Mouse (Mus musculus) naive thymus-derived CD4-positive, alpha-beta T cell, adult 2 months (primary cell): ENCODE results near the gene Rtf2.

Source experiments
- DNase-seq: peaks from one replicate; pipeline ENCODE4 v3.0.0-alpha.2; 2011; ENCODE audit warnings: low read depth

The Rtf2 gene

GRCm38 (mm10) chr2:172439843-172440639 lies at the start of gene Rtf2:
Rtf2 (plus strand) TSS chr2:172440556.
- DNase-seq: peak; percentile 98

- DNase-seq: peak; percentile 35
Measured at GRCm38 (mm10) chr2:172392041-172392521, 48.3 kb upstream of the Rtf2 start.

GRCm38 (mm10) chr2:172393391-172394051 lies 46.8 kb upstream of the Rtf2 start, which contains the start of gene Cass4:
Cass4 (plus strand) TSS chr2:172393794.
- DNase-seq: peak; percentile 74

GRCm38 (mm10) chr2:172394052-172394392 lies 46.3 kb upstream of the Rtf2 start:
- no peak for DNase-seq

DNA sequence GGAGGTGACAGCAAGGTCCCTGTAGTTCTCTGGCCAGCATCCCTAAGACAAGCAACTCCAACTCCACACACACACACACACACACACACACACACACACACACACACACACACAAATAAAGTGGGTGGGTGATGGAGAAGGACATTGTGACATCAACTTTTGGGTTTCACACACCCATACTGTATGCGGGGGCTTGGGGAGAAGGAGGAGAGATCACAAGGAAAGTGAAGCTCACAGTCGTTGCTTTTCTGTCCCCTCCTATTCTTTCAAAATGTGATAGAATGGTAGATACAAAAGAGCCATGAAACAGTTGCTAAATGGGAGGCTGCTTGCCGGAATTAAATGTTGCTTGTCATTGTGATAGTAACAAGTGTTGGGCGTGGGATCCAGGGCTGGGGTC lies 45.7 kb upstream of the Rtf2 start:
- no peak for DNase-seq

GRCm38 (mm10) chr2:172395961-172396360 lies 44.4 kb upstream of the Rtf2 start:
- no peak for DNase-seq

DNA sequence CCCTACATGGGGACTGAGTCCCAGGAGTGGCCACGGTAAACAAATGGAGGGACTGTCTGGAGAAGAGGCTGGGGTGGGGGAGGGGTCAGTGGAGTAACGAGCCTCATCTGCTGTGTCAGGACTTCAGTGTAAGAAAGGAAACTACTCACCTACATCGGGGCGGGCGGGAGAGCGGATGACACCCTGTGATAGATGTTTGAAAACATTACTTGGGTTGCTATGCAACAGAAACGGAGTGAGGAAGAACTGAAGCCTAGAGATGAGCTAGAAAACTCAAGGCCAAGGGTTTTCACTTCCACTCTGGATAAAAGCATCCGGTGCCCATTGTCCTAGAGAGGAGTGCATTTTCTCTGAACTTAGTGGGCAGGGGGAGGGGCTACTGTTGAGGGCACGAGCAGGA lies 40.5 kb upstream of the Rtf2 start:
- DNase-seq: peak; percentile 91

DNA sequence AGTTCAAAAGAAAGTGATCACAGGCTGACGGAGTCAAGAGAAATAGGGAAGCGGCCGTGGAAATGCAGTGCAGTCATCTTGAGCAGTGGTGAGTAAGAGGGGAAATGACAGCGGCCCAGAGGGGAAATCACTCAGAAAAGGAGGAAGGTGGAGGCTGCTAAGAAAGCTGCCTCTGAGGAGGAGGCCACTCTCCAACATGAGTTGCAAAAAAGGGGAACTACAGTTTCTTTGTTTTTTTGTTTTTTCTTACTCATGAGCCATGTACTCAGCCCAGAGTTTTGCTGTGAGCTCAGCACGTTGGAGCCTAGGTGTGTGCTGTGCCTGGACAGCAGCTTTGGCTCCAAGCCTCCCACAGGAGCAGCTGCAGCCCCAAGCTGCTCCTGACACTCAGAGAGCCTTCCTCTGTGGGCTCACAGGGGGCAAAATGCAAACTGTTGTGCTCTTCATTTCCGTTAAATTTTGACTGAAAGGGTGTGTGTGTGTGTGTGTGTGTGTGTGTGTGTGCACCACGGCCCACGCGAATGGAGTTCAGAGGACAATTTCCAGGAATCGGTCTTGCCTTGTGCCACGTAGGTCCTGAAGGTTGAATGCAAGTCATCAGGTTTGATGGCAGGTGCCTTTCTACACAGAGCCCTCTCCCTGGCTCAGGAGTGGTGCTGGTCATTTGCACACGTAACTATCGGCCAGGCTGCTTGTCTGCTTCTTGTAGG lies 39.1 kb upstream of the Rtf2 start:
- peak; percentile 73 for DNase-seq

- DNase-seq: no peak
Measured at GRCm38 (mm10) chr2:172404239-172404638, 36.1 kb upstream of the Rtf2 start.

- DNase-seq: no peak
Measured at GRCm38 (mm10) chr2:172405011-172405410, 35.3 kb upstream of the Rtf2 start.

DNA sequence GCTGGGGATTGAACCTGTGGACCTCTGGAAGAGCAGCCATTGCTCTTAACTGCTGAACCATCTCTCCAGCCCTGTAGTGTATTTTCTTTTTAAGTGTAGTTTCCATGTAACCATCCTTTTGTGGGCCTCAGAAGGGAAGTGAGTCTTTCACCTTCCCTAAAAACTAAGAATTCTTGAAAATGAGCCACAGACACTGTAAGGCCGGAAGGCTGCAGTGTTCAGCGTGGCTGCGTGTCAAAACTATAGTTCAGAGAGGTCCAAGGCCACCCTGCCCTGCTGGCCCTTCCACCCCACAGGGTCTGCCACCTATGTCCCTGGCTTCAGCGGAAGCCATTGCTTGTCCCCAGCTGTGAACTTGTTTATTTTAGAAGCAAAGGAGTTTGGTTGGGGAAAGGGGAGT lies 34.2 kb upstream of the Rtf2 start:
- DNase-seq: no peak

DNA sequence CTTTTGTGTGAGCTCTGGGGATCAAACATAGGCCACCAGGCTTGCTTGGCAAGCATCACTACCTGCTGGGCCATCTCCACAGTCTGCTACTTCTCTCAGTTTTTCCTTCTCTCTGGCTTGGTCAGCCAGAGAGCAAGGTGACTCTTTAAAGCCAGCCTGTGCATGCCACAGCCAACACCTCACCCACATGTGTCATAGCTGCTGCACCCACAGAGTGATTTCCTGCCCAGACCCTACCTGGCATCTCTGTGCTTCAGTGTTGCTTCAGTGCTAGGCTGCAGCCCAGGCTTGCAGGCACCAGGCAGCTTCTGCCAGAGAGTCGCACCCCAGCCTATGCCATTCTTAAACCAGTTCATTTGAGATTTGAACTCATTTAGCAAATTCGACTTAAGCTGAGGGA lies 32.9 kb upstream of the Rtf2 start:
- DNase-seq: no peak

GRCm38 (mm10) chr2:172410686-172411085 lies 29.7 kb upstream of the Rtf2 start:
- no peak for DNase-seq

DNA sequence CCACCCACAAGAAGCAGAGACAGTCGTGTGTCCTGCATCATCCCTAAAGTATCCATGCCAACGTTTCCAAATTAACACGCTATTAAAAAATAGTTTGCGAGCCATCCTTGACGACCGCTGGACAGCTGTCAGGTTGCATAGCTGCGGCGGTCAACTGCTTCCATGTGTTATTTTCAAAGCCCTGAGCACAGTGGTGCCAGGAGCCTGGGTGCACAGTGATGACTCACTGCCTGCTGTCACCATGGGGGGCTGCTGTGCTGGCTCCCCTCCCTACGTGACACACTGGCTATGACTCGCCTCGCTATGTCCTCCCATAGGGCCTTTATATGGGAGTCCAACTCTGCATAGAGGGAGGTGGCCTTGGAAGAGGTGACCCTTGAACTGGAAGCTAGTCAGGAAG lies 29.3 kb upstream of the Rtf2 start:
- DNase-seq: no peak

DNA sequence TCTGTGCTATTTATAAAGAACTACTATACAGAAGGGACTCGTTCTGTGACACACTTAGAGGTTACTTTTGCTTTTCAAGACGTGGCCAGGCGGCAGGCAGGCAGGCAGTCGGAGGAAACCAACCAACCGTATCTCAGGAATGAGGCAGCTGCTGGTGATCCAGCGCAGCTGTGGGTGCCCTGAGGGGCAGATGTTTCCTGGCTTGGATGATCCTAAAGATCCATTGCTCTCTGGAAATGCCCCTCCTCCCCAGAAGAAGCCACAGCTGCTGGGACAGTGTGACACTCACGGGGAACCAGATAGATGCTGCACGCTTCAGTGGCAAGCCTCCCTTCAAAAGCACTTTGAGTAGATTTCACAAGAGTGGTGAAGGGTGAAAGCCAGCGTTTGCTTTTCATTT lies 27.9 kb upstream of the Rtf2 start:
- no peak for DNase-seq

- DNase-seq: no peak
Measured at GRCm38 (mm10) chr2:172413273-172413672, 27.1 kb upstream of the Rtf2 start.

DNA sequence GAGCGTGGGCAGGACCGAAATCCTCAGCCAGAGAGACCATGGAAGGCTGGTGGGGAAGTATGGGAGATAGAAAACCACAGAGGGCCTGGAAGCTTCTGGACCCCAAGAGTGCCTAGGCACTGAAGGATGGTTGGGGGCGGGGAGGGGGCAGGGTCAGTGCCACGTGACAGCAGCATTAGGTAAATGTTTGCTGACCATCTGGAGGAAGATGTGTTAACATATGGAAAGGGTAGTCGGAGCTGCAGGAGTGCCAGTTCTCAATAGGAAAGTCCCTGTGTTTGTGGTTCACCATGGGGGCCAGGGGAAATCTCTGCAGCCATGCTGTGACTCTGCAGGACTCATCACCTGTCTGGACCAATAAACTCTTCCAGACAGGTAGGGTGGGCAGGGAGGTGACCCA lies 26.5 kb upstream of the Rtf2 start:
- DNase-seq: no peak

DNA sequence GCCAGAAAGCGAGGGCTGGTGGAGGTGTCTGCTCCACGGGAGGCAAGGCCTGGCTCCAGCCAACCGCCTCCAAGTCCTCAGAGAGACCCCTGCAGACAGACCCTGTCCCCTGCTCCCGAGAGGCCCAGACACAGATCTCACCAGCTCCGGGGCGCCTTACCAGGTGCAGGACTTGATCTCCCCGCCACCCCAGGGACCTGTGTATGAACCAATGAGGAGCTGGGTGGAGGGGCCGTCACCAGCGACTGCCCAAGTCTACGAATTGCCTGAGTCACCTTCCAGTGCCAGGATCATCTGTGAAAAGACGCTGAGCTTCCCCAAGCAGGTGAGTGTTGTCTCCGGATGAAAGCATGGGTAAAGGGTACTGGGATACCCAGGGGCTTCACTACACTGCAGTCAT lies 24.1 kb upstream of the Rtf2 start:
- DNase-seq: no peak

GRCm38 (mm10) chr2:172416876-172417275 lies 23.5 kb upstream of the Rtf2 start:
- no peak for DNase-seq

DNA sequence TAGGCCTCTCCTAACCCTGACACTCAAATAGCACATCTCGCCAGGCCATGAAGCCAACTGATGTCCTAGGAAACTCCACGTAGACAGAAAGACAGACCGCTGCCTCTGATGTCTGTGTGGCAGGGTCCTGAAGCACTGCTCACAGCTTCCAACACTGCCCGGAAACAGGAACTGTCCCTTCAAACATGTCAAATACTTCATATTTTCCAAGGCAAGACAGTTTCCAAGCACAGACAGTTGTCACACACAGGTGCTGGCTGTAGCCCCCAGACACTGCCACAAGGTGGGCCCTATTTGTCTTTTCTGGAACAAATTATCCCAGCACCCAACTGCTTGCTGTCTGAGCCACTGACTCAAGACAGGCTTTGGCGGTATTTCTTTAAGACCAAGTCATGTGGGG lies 22.1 kb upstream of the Rtf2 start:
- DNase-seq: no peak

DNA sequence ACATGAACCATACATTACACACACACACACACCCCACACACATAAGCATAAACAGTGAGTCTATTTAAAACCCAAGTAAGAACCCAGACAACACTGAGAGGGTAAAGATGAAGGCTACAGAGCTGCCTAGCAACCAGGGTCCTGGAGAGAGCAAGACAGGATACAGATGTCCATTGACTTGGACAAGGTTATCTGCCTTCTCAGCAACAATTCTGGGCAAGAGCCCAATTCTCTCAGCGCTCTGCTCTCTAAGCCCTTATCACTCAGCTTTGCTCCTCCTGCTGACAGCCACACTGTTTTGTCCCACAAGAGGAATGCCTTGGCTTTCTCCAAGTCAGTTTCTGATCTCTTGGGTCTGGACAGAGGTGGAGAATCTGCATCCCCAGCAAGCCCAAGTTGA lies 9.7 kb upstream of the Rtf2 start:
- no peak for DNase-seq

DNA sequence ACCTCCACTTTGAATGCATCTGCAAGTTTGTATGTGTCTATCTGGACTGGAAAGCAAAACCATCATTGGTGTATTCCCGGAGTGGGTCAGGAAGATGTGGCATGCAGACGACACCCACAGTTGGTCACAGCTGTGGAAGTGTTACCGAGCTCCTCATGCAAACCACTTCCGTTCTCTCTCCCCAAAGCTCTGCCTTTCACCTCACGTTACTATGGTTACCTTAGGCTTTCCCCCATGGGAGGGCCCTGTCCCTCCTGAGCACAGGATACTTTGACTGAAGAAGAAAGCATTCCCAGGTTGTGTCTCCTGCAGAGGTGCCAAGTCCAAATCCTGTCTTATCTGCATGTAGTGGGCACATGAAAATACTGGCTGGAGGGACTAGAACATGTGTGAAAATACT lies 6.6 kb upstream of the Rtf2 start:
- DNase-seq: peak; percentile 81

DNA sequence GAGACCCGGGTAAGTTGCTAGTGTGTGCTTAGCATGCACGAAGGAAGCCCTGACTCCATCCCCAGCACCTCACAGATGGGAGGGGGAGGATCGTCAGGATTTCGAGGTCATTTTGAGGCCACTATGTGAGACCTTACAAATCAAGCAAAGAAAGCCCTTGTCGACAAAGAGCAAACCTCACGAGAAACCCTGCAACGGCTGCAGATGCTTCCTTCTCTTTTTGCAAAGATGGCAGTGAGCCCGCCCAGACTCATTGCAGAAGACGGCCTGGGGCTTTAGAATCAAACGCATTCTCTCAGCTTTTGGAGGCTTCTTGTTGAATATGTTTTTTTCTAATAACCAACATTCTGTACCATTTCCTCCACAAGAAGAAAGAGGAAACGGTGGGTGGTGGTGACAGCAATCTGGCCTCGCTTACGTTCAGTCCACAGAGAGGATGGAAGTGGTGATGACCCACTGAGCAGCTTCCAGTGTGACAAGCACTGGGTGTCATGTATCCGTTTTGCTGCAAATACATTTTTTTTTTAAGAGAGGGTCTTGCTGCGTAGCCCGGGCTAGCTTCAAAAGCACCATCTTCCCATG lies 2.9 kb upstream of the Rtf2 start:
- peak; percentile 41 for DNase-seq
